Mouse (Mus musculus): ENCODE results near the gene Arl14ep.

Arl14ep gene

DNA sequence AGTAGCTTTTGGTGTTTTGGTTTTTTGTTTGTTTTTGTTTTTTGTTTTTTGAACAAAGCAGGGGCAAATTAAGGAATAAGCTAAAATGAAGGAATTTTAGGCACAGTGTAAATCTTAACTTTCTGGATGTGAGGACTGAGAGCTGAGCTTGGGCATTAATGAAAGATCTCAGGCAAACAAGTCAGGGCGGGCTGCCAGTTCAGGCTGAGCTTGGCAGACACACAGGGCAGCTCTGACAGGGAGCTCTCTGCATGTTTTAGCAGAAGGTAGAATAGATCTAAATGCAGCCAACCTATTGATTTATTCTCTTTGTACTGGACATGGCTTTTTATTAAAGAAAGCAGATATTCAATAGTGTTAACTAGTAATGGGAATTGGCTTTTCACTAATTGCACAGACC lies 31.8 kb downstream of the Arl14ep start:
- DNase-seq = no peak

DNA sequence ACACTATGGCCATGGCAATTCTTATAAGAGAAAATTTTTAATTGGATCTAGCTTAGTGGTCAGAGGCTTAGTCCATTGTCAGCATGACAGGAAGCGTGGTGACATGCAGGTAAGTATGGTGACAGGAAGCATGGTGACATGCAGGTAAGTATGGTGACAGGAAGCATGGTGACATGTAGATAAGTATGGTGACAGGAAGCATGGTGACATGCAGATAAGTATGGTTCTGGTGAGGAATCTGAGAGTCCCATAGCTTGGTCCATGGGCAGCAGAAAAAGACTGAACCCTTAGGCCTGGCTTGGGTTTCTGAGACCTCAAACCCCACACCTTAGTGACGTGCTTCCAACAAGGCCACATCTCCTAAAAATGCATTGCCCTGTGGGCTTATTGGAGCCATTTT lies 38.5 kb downstream of the Arl14ep start:
- DNase-seq = no peak

DNA sequence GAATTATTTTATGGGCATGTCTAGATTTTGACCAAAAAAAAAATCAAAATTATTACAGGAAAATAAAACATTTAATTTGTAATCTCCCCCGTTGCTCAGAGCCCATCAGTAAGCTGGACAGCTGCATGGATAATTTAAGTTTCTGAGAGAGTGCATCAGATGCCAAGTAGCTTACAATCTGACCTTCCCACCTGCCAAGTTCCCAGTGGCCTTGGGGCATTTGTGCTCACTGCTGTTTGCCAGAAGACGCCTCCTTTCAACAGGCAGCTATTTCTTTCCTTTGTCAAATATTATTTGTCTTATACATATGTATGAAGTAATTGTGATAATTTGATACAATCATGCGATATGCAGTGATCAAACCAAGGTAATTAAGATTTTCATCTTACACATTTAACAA lies 44.3 kb downstream of the Arl14ep start:
- DNase-seq = no peak

All from thymus, postnatal 36 days (tissue).